ENCODE assay signal across 31 mouse cellular contexts in genomic region chr8:92408092-92408491, GRCm38 (mm10). TPM values are rescaled to one million over a fixed set of nuclear protein-coding genes. Genes with fewer than 3 reads are reported as not detected.
DNase-seq lines count a peak whose midpoint lies in the region; ATAC-seq lines count a peak whose summit lies in the region.
"Had no signal": no experiment of that assay in that cellular context is flagged by ENCODE, and none has a peak within 500 bp of the region (broad histone marks: within the 10 kb centered on the region; RNA-seq: fewer than 3 reads in every experiment).

No protein-coding gene starts in this region.

- 78% methylated on average over 7 of the region's 7 CpGs for WGBS in hindbrain, embryonic 10.5 days
- whole genome bisulfite sequencing in hindbrain, embryonic 14.5 days: 41% methylated on average over 7 of the region's 7 CpGs

- peaks cover 9% of the 10 kb centered on the region; the same call in 1 of the 2 replicates for H3K27me3 ChIP-seq in hindbrain, embryonic 10.5 days (ENCODE audit: insufficient read depth, poor library complexity, severe bottlenecking)
- no peaks in the 10 kb centered on the region for H3K27me3 ChIP-seq in hindbrain, embryonic 14.5 days (ENCODE audit: control insufficient read depth, insufficient read depth, low read length)
- H3K27me3 ChIP-seq: hindbrain, embryonic 15.5 days; intestine, embryonic 15.5 days; limb, embryonic 15.5 days; liver, embryonic 13.5 days; neural tube, embryonic 12.5 days had no signal

- no peak for ATAC-seq in hindbrain, embryonic 14.5 days (ENCODE audit: low FRiP score)
- ATAC-seq: activated CD4-positive, CD25-positive, alpha-beta regulatory T cell, adult 4 months; intestine, embryonic 15.5 days; midbrain, embryonic 16.5 days had no signal

- H3K4me1 ChIP-seq in hindbrain, embryonic 10.5 days (replicated peaks): peaks cover 10% of the 10 kb centered on the region
- no peaks in the 10 kb centered on the region for H3K4me1 ChIP-seq in hindbrain, embryonic 14.5 days (replicated peaks; ENCODE audit: control insufficient read depth, insufficient read depth, low read length)
- H3K4me1 ChIP-seq: intestine, embryonic 15.5 days; limb, embryonic 10.5 days; limb, embryonic 15.5 days; liver, embryonic 13.5 days; neural tube, embryonic 12.5 days had no signal

- H3K9ac ChIP-seq in hindbrain, embryonic 14.5 days: no peak overlapping the region
- H3K9ac ChIP-seq: embryonic facial prominence, embryonic 13.5 days; hindbrain, embryonic 15.5 days; intestine, embryonic 15.5 days; limb, embryonic 15.5 days; liver, embryonic 13.5 days; neural tube, embryonic 12.5 days had no signal

- H3K4me2 ChIP-seq in hindbrain, embryonic 14.5 days (replicated peaks): no peak overlapping the region
- H3K4me2 ChIP-seq: embryonic facial prominence, embryonic 13.5 days; hindbrain, embryonic 15.5 days; intestine, embryonic 15.5 days; limb, embryonic 15.5 days; liver, embryonic 13.5 days; midbrain, embryonic 11.5 days; neural tube, embryonic 12.5 days had no signal

- H3K36me3 ChIP-seq in hindbrain, embryonic 10.5 days: no peaks in the 10 kb centered on the region
- H3K36me3 ChIP-seq in hindbrain, embryonic 14.5 days (replicated peaks; ENCODE audit: control insufficient read depth, insufficient read depth): no peaks in the 10 kb centered on the region
- H3K36me3 ChIP-seq: embryonic facial prominence, embryonic 13.5 days; hindbrain, embryonic 15.5 days; intestine, embryonic 15.5 days; limb, embryonic 10.5 days; limb, embryonic 15.5 days; liver, embryonic 13.5 days; neural tube, embryonic 12.5 days had no signal

- no peak overlapping the region for H3K4me3 ChIP-seq in hindbrain, embryonic 10.5 days
- H3K4me3 ChIP-seq in hindbrain, embryonic 14.5 days (replicated peaks; ENCODE audit: low read length): no peak overlapping the region
- H3K4me3 ChIP-seq: embryonic facial prominence, embryonic 13.5 days; erythroblast, embryonic 14.5 days; hindbrain, embryonic 15.5 days; intestine, embryonic 15.5 days; limb, embryonic 10.5 days; limb, embryonic 15.5 days; liver, embryonic 13.5 days; myocyte; neural tube, embryonic 12.5 days had no signal

- H3K9me3 ChIP-seq in hindbrain, embryonic 10.5 days: no peaks in the 10 kb centered on the region
- H3K9me3 ChIP-seq in hindbrain, embryonic 14.5 days (ENCODE audit: control insufficient read depth, low read length): no peaks in the 10 kb centered on the region
- H3K9me3 ChIP-seq: embryonic facial prominence, embryonic 13.5 days; hindbrain, embryonic 15.5 days; intestine, embryonic 15.5 days; limb, embryonic 10.5 days; limb, embryonic 15.5 days; liver, embryonic 13.5 days; neural tube, embryonic 12.5 days had no signal

- no peak for DNase-seq in hindbrain, embryonic 10.5 days (ENCODE audit: low spot score)
- no peak for DNase-seq in hindbrain, embryonic 14.5 days (ENCODE audit: low spot score)
- peak; percentile 88 for DNase-seq in Muller cell, postnatal 12 days (ENCODE audit: inconsistent ontology term)
- peak; percentile 29 for DNase-seq in brain, adult 2 months (ENCODE audit: low read depth, low spot score)
- peak; percentile 40 for DNase-seq in retina, embryonic 14.5 days (ENCODE audit: low spot score)
- DNase-seq in adipocyte (ENCODE audit: low spot score): no peak
- DNase-seq: adrenal gland, postnatal 10 days; B cell, adult 2 months; cerebellum, adult 11-12 months; cerebellum, adult 9-11 months; embryo, embryonic 11 days; gastrocnemius, postnatal 14 days; heart, postnatal 14 days; kidney, adult 2 months; kidney, postnatal 36 days; liver, embryonic 13.5 days; lung, adult 18-20 months; lung, postnatal 10 days; thymus, adult 2 months; thymus, postnatal 4 days had no signal

- H3K27ac ChIP-seq in hindbrain, embryonic 10.5 days: 0 out of 2 replicates have a peak overlapping the region, but pooled peaks have one; percentile 30
- H3K27ac ChIP-seq in hindbrain, embryonic 14.5 days: no peak overlapping the region
- H3K27ac ChIP-seq: embryonic facial prominence, embryonic 13.5 days; hindbrain, embryonic 15.5 days; intestine, embryonic 15.5 days; limb, embryonic 10.5 days; limb, embryonic 15.5 days; liver, embryonic 13.5 days; neural tube, embryonic 12.5 days had no signal

RNA-seq across cellular contexts. Expression of gene Irx5, which starts 50.7 kb away (rescaled TPM):
- polyA plus RNA-seq in hindbrain, embryonic 10.5 days (2016; fragmentation: Nextera tagmentation; extraction: Ambion mirVana): 24.3 and 29.7 TPM in 2 replicates
- 11.0 and 14.5 TPM in 2 replicates for polyA plus RNA-seq in hindbrain, embryonic 14.5 days (2014; fragmentation: Nextera tagmentation; extraction: Ambion mirVana)
- polyA plus RNA-seq: activated CD4-positive, CD25-positive, alpha-beta regulatory T cell, adult 4 months had no signal

Comparison
In these comparisons a context has a peak if more than half of its experiments do, and no peak if none do; other contexts are left out.
1. DNase-seq: peak in Muller cell, postnatal 12 days (single experiment), brain, adult 2 months (single experiment) and retina, embryonic 14.5 days (single experiment); none in hindbrain, embryonic 10.5 days (single experiment), hindbrain, embryonic 14.5 days (single experiment) and adipocyte (single experiment).